Mouse (Mus musculus) heart, embryonic 11.5 days (tissue): ENCODE results near the gene Ryr1. TPM values are rescaled to one million over a fixed set of nuclear protein-coding genes. Genes with fewer than 3 reads are reported as not detected.

ENCODE experiments used
- ATAC-seq: fragments of 200-750 bp; cut with Nextera tagmentation; replicated peaks from 2 replicates; pipeline ENCODE4 v1.8.0; 2017; ENCODE audit warnings: moderate library complexity; ENCODE audit not compliant: insufficient number of reproducible peaks, low FRiP score, low TSS enrichment
- H3K27ac ChIP-seq: fragments of 300-500 bp; sonication (generic); 2 replicates; pipeline ENCODE4 v1.5.1; 2014; ENCODE audit warnings: mild to moderate bottlenecking, low read depth, low read length
- H3K27me3 ChIP-seq: fragments of 300-500 bp; sonication (generic); 2 replicates; pipeline ENCODE4 v1.6.1; 2014; ENCODE audit warnings: mild to moderate bottlenecking, low read length, mixed read lengths; ENCODE audit not compliant: control insufficient read depth, insufficient read depth
- H3K36me3 ChIP-seq: fragments of 300-500 bp; sonication (generic); 2 replicates; pipeline ENCODE4 v1.6.1; 2014; ENCODE audit warnings: mild to moderate bottlenecking, low read length, moderate library complexity, mixed read lengths; ENCODE audit not compliant: control insufficient read depth, insufficient read depth
- H3K4me1 ChIP-seq: fragments of 300-500 bp; sonication (generic); 2 replicates; pipeline ENCODE4 v1.6.1; 2014; ENCODE audit warnings: low read length; ENCODE audit not compliant: control insufficient read depth, insufficient read depth
- H3K4me2 ChIP-seq: fragments of 300-500 bp; sonication (generic); 2 replicates; pipeline ENCODE4 v1.6.1; 2014; ENCODE audit warnings: mild to moderate bottlenecking, moderate library complexity
- H3K4me3 ChIP-seq: fragments of 300-500 bp; sonication (generic); 2 replicates; pipeline ENCODE4 v1.5.1; 2014; ENCODE audit warnings: low read depth, low read length
- H3K9ac ChIP-seq: fragments of 300-500 bp; sonication (generic); 2 replicates; pipeline ENCODE4 v1.6.1; 2014; ENCODE audit warnings: mild to moderate bottlenecking, low read depth, low read length, moderate library complexity
- H3K9me3 ChIP-seq: fragments of 300-500 bp; sonication (generic); replicated peaks from 2 replicates; pipeline ENCODE4 v1.6.1; 2016; ENCODE audit warnings: low read length; ENCODE audit not compliant: control insufficient read depth
- WGBS: fragments of 180-500 bp; shearing (Covaris S2); extraction: QIAGEN DNeasy Blood & Tissue Kit; methylation state at CpG from one replicate; pipeline ENCODE4 v1.1.7; 2014; ENCODE audit not compliant: insufficient replicate concordance; 5-methylcytosine and 5-hydroxymethylcytosine counted together
- polyA plus RNA-seq: library from polyadenylated mRNA; unstranded; fragments of >200 nt; fragmentation: Nextera tagmentation; extraction: Ambion mirVana; gene quantifications from 2 replicates; pipeline ENCODE4 v1.2.1, GENCODE M21; 2014

Gene Ryr1
- polyA plus RNA-seq, 1 experiment from 2014 or later: 0.31 TPM

- Histone ChIP-seq H3K9ac (no peak within 1 kb of the TSS), H3K9me3 (no peaks in the 10 kb centered on the region), H3K27ac (no peak within 1 kb of the TSS), H3K4me1 (0 out of 2 replicates have a peak, but pooled peaks cover 3% of the 10 kb centered on the region), H3K4me2 (peak within 1 kb of the TSS; percentile 53), H3K36me3 (no peaks in the 10 kb centered on the region), H3K4me3 (peak within 1 kb of the TSS; percentile 25), H3K27me3 (peaks cover 19% of the 10 kb centered on the region)
- 0% methylated on average over 17 of the region's 20 CpGs for WGBS
- ATAC-seq: no peak
These were observed 9.9 kb upstream of the Ryr1 start, which contains the start of gene Rasgrp4 for GRCm38 (mm10) chr7:29134693-29135386. TSS of gene Rasgrp4 (plus strand) at chr7:29134851.

GRCm38 (mm10) chr7:29134230-29134629, 9.3 kb upstream of the Ryr1 start:
- Histone ChIP-seq H3K4me3 (peak overlapping the region; percentile 25), H3K4me2 (peak overlapping the region; percentile 53), H3K4me1 (0 out of 2 replicates have a peak, but pooled peaks cover 3% of the 10 kb centered on the region), H3K36me3 (no peaks in the 10 kb centered on the region), H3K9ac (no peak overlapping the region), H3K9me3 (no peaks in the 10 kb centered on the region), H3K27me3 (peaks cover 19% of the 10 kb centered on the region), H3K27ac (no peak overlapping the region)
- 2% methylated on average over 3 of the region's 4 CpGs for WGBS
- no peak for ATAC-seq

GRCm38 (mm10) chr7:29128725-29129124, 3.7 kb upstream of the Ryr1 start:
- 63% methylated on average over 2 of the region's 2 CpGs for WGBS

GRCm38 (mm10) chr7:29126173-29126915, 1.4 kb upstream of the Ryr1 start:
- Histone ChIP-seq H3K27me3 (no peaks in the 10 kb centered on the region), H3K4me3 (no peak overlapping the region), H3K4me2 (no peak overlapping the region), H3K36me3 (no peaks in the 10 kb centered on the region), H3K27ac (no peak overlapping the region), H3K4me1 (peaks cover 3% of the 10 kb centered on the region; the same call in 1 of the 2 replicates), H3K9me3 (no peaks in the 10 kb centered on the region), H3K9ac (no peak overlapping the region)
- no peak for ATAC-seq
- 25% methylated on average over 7 of the region's 7 CpGs for WGBS

More at GRCm38 (mm10) chr7:29128725-29129124, 3.7 kb upstream of the Ryr1 start:
- no peaks in the 10 kb centered on the region for H3K36me3 ChIP-seq
- H3K4me2 ChIP-seq: no peak overlapping the region
- no peak for ATAC-seq
- H3K4me1 ChIP-seq: no peaks in the 10 kb centered on the region; the same call in 1 of the 2 replicates
- H3K4me3 ChIP-seq: no peak overlapping the region
- H3K9me3 ChIP-seq: no peaks in the 10 kb centered on the region
- H3K9ac ChIP-seq: no peak overlapping the region
- H3K27ac ChIP-seq: no peak overlapping the region
- H3K27me3 ChIP-seq: no peaks in the 10 kb centered on the region

- ATAC-seq: no peak
- peaks cover 3% of the 10 kb centered on the region; the same call in 1 of the 2 replicates for H3K27me3 ChIP-seq
- 45% methylated on average over 5 of the region's 5 CpGs for WGBS
- no peaks in the 10 kb centered on the region for H3K9me3 ChIP-seq
- H3K27ac ChIP-seq: no peak overlapping the region
- H3K4me1 ChIP-seq: peaks cover 3% of the 10 kb centered on the region; the same call in 1 of the 2 replicates
- H3K9ac ChIP-seq: no peak overlapping the region
- no peak overlapping the region for H3K4me2 ChIP-seq
- no peaks in the 10 kb centered on the region for H3K36me3 ChIP-seq
- no peak overlapping the region for H3K4me3 ChIP-seq
These were observed 1.2 kb downstream of the Ryr1 start for GRCm38 (mm10) chr7:29123531-29124358.

GRCm38 (mm10) chr7:29122821-29123220, 2.2 kb downstream of the Ryr1 start:
- Histone ChIP-seq H3K4me3 (no peak overlapping the region), H3K4me1 (peaks cover 3% of the 10 kb centered on the region; the same call in 1 of the 2 replicates), H3K27ac (no peak overlapping the region), H3K9ac (no peak overlapping the region), H3K36me3 (no peaks in the 10 kb centered on the region), H3K27me3 (peaks cover 6% of the 10 kb centered on the region; the same call in 1 of the 2 replicates), H3K4me2 (no peak overlapping the region), H3K9me3 (no peaks in the 10 kb centered on the region)
- no peak for ATAC-seq
- WGBS: 84% methylated on average over 9 of the region's 9 CpGs

- no peak overlapping the region for H3K4me3 ChIP-seq
- peaks cover 6% of the 10 kb centered on the region; the same call in 1 of the 2 replicates for H3K27me3 ChIP-seq
- no peak overlapping the region for H3K9ac ChIP-seq
- peaks cover 3% of the 10 kb centered on the region; the same call in 1 of the 2 replicates for H3K4me1 ChIP-seq
- WGBS: 63% methylated on average over 1 of the region's 1 CpGs
- ATAC-seq: no peak
- no peak overlapping the region for H3K27ac ChIP-seq
- no peaks in the 10 kb centered on the region for H3K36me3 ChIP-seq
- no peak overlapping the region for H3K4me2 ChIP-seq
- H3K9me3 ChIP-seq: no peaks in the 10 kb centered on the region
These were observed 5.5 kb downstream of the Ryr1 start for GRCm38 (mm10) chr7:29119526-29119925.
